25 mouse cellular contexts compared by ENCODE assay signal in genomic region chr1:82018701-82019404, GRCm38 (mm10).
DNase-seq lines count a peak whose midpoint lies in the region; ATAC-seq and TF ChIP-seq lines count a peak whose summit lies in the region.
"Had no signal": no experiment of that assay in that cellular context is flagged by ENCODE, and none has a peak within 500 bp of the region (broad histone marks: within the 10 kb centered on the region; RNA-seq: fewer than 3 reads in every experiment).

No protein-coding gene starts in this region.

- WGBS in forebrain, embryonic 14.5 days: 67% methylated on average over 7 of the region's 7 CpGs
- 79% methylated on average over 7 of the region's 7 CpGs for WGBS in forebrain, embryonic 11.5 days
- 65% methylated on average over 7 of the region's 7 CpGs for WGBS in kidney, adult 2 months
- 78% methylated on average over 7 of the region's 7 CpGs for WGBS in kidney, embryonic 16.5 days
- 70% methylated on average over 7 of the region's 7 CpGs for WGBS in midbrain, embryonic 15.5 days
- 91% methylated on average over 7 of the region's 7 CpGs for WGBS in midbrain, embryonic 10.5 days

- no peak for TF ChIP-seq CTCF in kidney, adult 2 months (conservative IDR thresholded peaks at IDR 0.05; ENCODE audit: insufficient read depth, insufficient read length, low read depth, low read length)

- no peaks in the 10 kb centered on the region for H3K4me1 ChIP-seq in forebrain, embryonic 14.5 days (ENCODE audit: control insufficient read depth, insufficient read depth, low read length)
- no peaks in the 10 kb centered on the region for H3K4me1 ChIP-seq in forebrain, embryonic 11.5 days (replicated peaks; ENCODE audit: control insufficient read depth, insufficient read depth, low read length)
- H3K4me1 ChIP-seq in kidney, adult 2 months (ENCODE audit: control insufficient read depth, insufficient read depth, low read length): no peaks in the 10 kb centered on the region
- H3K4me1 ChIP-seq in kidney, embryonic 16.5 days (ENCODE audit: insufficient read depth, low read length): no peaks in the 10 kb centered on the region
- no peaks in the 10 kb centered on the region for H3K4me1 ChIP-seq in midbrain, embryonic 15.5 days
- H3K4me1 ChIP-seq in midbrain, embryonic 10.5 days: no peaks in the 10 kb centered on the region
- H3K4me1 ChIP-seq: heart, embryonic 10.5 days; heart, embryonic 15.5 days; limb, embryonic 15.5 days; midbrain, embryonic 12.5 days; neural tube, embryonic 15.5 days had no signal

- no peak for TF ChIP-seq POLR2A in kidney, adult 2 months (IDR thresholded peaks at IDR 0.05; ENCODE audit: low read depth, low read length)

- ATAC-seq in forebrain, embryonic 14.5 days: 0 out of 2 replicates have a peak, but pooled peaks have one; percentile 42
- no peak for ATAC-seq in forebrain, embryonic 11.5 days (replicated peaks; ENCODE audit: low FRiP score)
- no peak for ATAC-seq in kidney, embryonic 16.5 days (ENCODE audit: low FRiP score, low TSS enrichment)
- ATAC-seq in midbrain, embryonic 15.5 days (replicated peaks): peak; percentile 62
- no peak for ATAC-seq in erythroblast, adult 5-6 weeks (replicated peaks; ENCODE audit: low FRiP score, poor library complexity, severe bottlenecking)
- ATAC-seq: activated CD4-positive, CD25-positive, alpha-beta regulatory T cell, adult 4 months; hindbrain, embryonic 16.5 days had no signal

- no peak overlapping the region for H3K9ac ChIP-seq in forebrain, embryonic 14.5 days (ENCODE audit: low read length)
- no peak overlapping the region for H3K9ac ChIP-seq in forebrain, embryonic 11.5 days (ENCODE audit: low read length)
- no peak overlapping the region for H3K9ac ChIP-seq in kidney, embryonic 16.5 days (replicated peaks; ENCODE audit: low read length)
- H3K9ac ChIP-seq in midbrain, embryonic 15.5 days: no peak overlapping the region
- H3K9ac ChIP-seq: heart, embryonic 15.5 days; limb, embryonic 15.5 days; midbrain, embryonic 12.5 days; neural tube, embryonic 15.5 days had no signal

- H3K27ac ChIP-seq in forebrain, embryonic 14.5 days (ENCODE audit: low read depth, low read length): no peak overlapping the region
- no peak overlapping the region for H3K27ac ChIP-seq in forebrain, embryonic 11.5 days (ENCODE audit: low read depth, low read length)
- peak overlapping the region; percentile 60; the same call in 1 of the 2 replicates for H3K27ac ChIP-seq in kidney, adult 2 months (ENCODE audit: insufficient read depth, low read depth, low read length)
- no peak overlapping the region for H3K27ac ChIP-seq in kidney, embryonic 16.5 days (ENCODE audit: low read length)
- no peak overlapping the region for H3K27ac ChIP-seq in midbrain, embryonic 15.5 days
- H3K27ac ChIP-seq in midbrain, embryonic 10.5 days (replicated peaks): no peak overlapping the region
- H3K27ac ChIP-seq: heart, embryonic 10.5 days; heart, embryonic 15.5 days; limb, embryonic 10.5 days; limb, embryonic 15.5 days; midbrain, embryonic 12.5 days; neural tube, embryonic 15.5 days had no signal

- DNase-seq in forebrain, embryonic 14.5 days (ENCODE audit: low spot score): peak; percentile 12
- DNase-seq in forebrain, embryonic 11.5 days (ENCODE audit: low spot score): no peak
- DNase-seq in kidney, adult 2 months: peak; percentile 73
- no peak for DNase-seq in midbrain, embryonic 10.5 days (ENCODE audit: low spot score)
- DNase-seq: adrenal gland, adult 2 months; adrenal gland, postnatal 36 days; cerebellum, adult 2 months; cerebellum, postnatal 25 days; gastrocnemius, postnatal 25 days; heart, adult 11 months; lung, postnatal 36 days; retina, postnatal 1 day; right cerebral cortex, postnatal 14 days had no signal

- no peak overlapping the region for H3K4me2 ChIP-seq in forebrain, embryonic 14.5 days (ENCODE audit: low read length)
- H3K4me2 ChIP-seq in forebrain, embryonic 11.5 days (ENCODE audit: low read depth, low read length, severe bottlenecking): no peak overlapping the region
- no peak overlapping the region for H3K4me2 ChIP-seq in kidney, embryonic 16.5 days (replicated peaks; ENCODE audit: low read depth, low read length)
- no peak overlapping the region for H3K4me2 ChIP-seq in midbrain, embryonic 15.5 days
- H3K4me2 ChIP-seq: heart, embryonic 15.5 days; limb, embryonic 15.5 days; midbrain, embryonic 12.5 days; neural tube, embryonic 15.5 days had no signal

- H3K27me3 ChIP-seq in forebrain, embryonic 14.5 days (replicated peaks; ENCODE audit: control insufficient read depth, insufficient read depth, low read length): no peaks in the 10 kb centered on the region
- no peaks in the 10 kb centered on the region for H3K27me3 ChIP-seq in forebrain, embryonic 11.5 days (ENCODE audit: control insufficient read depth, insufficient read depth, low read length)
- H3K27me3 ChIP-seq in kidney, adult 2 months (replicated peaks; ENCODE audit: control insufficient read depth, insufficient read depth, low read length): no peaks in the 10 kb centered on the region
- H3K27me3 ChIP-seq in kidney, embryonic 16.5 days (ENCODE audit: insufficient read depth, low read length): no peaks in the 10 kb centered on the region
- H3K27me3 ChIP-seq in midbrain, embryonic 15.5 days (replicated peaks): no peaks in the 10 kb centered on the region
- no peaks in the 10 kb centered on the region for H3K27me3 ChIP-seq in midbrain, embryonic 10.5 days (ENCODE audit: low read depth, poor library complexity, severe bottlenecking)
- H3K27me3 ChIP-seq: CH12.LX; heart, embryonic 15.5 days; limb, embryonic 15.5 days; midbrain, embryonic 12.5 days; neural tube, embryonic 15.5 days had no signal

- H3K36me3 ChIP-seq in forebrain, embryonic 14.5 days (ENCODE audit: control insufficient read depth, insufficient read depth, low read length): no peaks in the 10 kb centered on the region
- no peaks in the 10 kb centered on the region for H3K36me3 ChIP-seq in forebrain, embryonic 11.5 days (ENCODE audit: control insufficient read depth, insufficient read depth, low read length)
- no peaks in the 10 kb centered on the region for H3K36me3 ChIP-seq in kidney, adult 2 months (ENCODE audit: control insufficient read depth, insufficient read depth, low read length)
- no peaks in the 10 kb centered on the region for H3K36me3 ChIP-seq in kidney, embryonic 16.5 days (ENCODE audit: insufficient read depth, low read length)
- no peaks in the 10 kb centered on the region for H3K36me3 ChIP-seq in midbrain, embryonic 15.5 days (replicated peaks)
- H3K36me3 ChIP-seq in midbrain, embryonic 10.5 days: no peaks in the 10 kb centered on the region
- H3K36me3 ChIP-seq: heart, embryonic 10.5 days; heart, embryonic 15.5 days; limb, embryonic 10.5 days; limb, embryonic 15.5 days; midbrain, embryonic 12.5 days; neural tube, embryonic 15.5 days had no signal

- no peak overlapping the region for H3K4me3 ChIP-seq in forebrain, embryonic 14.5 days (ENCODE audit: low read depth, low read length)
- no peak overlapping the region for H3K4me3 ChIP-seq in forebrain, embryonic 11.5 days (ENCODE audit: low read depth, low read length)
- no peak overlapping the region for H3K4me3 ChIP-seq in kidney, adult 2 months (ENCODE audit: insufficient read depth, low read depth, low read length)
- no peak overlapping the region for H3K4me3 ChIP-seq in kidney, embryonic 16.5 days (ENCODE audit: low read length)
- H3K4me3 ChIP-seq in midbrain, embryonic 15.5 days: no peak overlapping the region
- H3K4me3 ChIP-seq in midbrain, embryonic 10.5 days: no peak overlapping the region
- H3K4me3 ChIP-seq: heart, embryonic 10.5 days; heart, embryonic 15.5 days; limb, embryonic 10.5 days; limb, embryonic 15.5 days; midbrain, embryonic 12.5 days; neural tube, embryonic 15.5 days had no signal

- no peaks in the 10 kb centered on the region for H3K9me3 ChIP-seq in forebrain, embryonic 14.5 days (replicated peaks; ENCODE audit: control insufficient read depth, low read length)
- H3K9me3 ChIP-seq in forebrain, embryonic 11.5 days (ENCODE audit: control insufficient read depth, low read length): no peaks in the 10 kb centered on the region
- no peaks in the 10 kb centered on the region for H3K9me3 ChIP-seq in kidney, embryonic 16.5 days (ENCODE audit: low read length)
- H3K9me3 ChIP-seq in midbrain, embryonic 15.5 days: no peaks in the 10 kb centered on the region
- H3K9me3 ChIP-seq in midbrain, embryonic 10.5 days (replicated peaks): no peaks in the 10 kb centered on the region
- H3K9me3 ChIP-seq: heart, embryonic 10.5 days; heart, embryonic 15.5 days; limb, embryonic 10.5 days; limb, embryonic 15.5 days; midbrain, embryonic 12.5 days; neural tube, embryonic 15.5 days had no signal

Comparison
In these comparisons a context has a peak if more than half of its experiments do, and no peak if none do; other contexts are left out.
1. ATAC-seq: peak in forebrain, embryonic 14.5 days (single experiment) and midbrain, embryonic 15.5 days (single experiment); none in forebrain, embryonic 11.5 days (single experiment), kidney, embryonic 16.5 days (single experiment) and erythroblast, adult 5-6 weeks (single experiment).
2. DNase-seq: peak in forebrain, embryonic 14.5 days (single experiment) and kidney, adult 2 months (single experiment); none in forebrain, embryonic 11.5 days (single experiment) and midbrain, embryonic 10.5 days (single experiment).